Mouse (Mus musculus): Measurements from ENCODE around the gene Bmp6.

Gene Bmp6

GRCm38 (mm10) chr13:38353420-38354255 lies 8.7 kb downstream of the Bmp6 start:
- no peak for DNase-seq (ENCODE audit: low spot score)

GRCm38 (mm10) chr13:38354284-38354683 lies 9.4 kb downstream of the Bmp6 start:
- no peak for DNase-seq (ENCODE audit: low spot score)

GRCm38 (mm10) chr13:38359045-38359444 lies 14.1 kb downstream of the Bmp6 start:
- DNase-seq (ENCODE audit: low spot score): no peak

GRCm38 (mm10) chr13:38362751-38363150 lies 17.8 kb downstream of the Bmp6 start:
- no peak for DNase-seq (ENCODE audit: low spot score)

GRCm38 (mm10) chr13:38363869-38364268 lies 19.0 kb downstream of the Bmp6 start:
- DNase-seq (ENCODE audit: low spot score): no peak

- DNase-seq (ENCODE audit: low spot score): no peak
These were observed 24.7 kb downstream of the Bmp6 start for GRCm38 (mm10) chr13:38369624-38370023.

GRCm38 (mm10) chr13:38376071-38376470 lies 31.2 kb downstream of the Bmp6 start:
- no peak for DNase-seq (ENCODE audit: low spot score)

GRCm38 (mm10) chr13:38377355-38377754 lies 32.4 kb downstream of the Bmp6 start:
- peak; percentile 27 for DNase-seq (ENCODE audit: low spot score)

- DNase-seq (ENCODE audit: low spot score): no peak
These were observed 34.9 kb downstream of the Bmp6 start for GRCm38 (mm10) chr13:38379806-38380205.

GRCm38 (mm10) chr13:38386035-38386559 lies 41.2 kb downstream of the Bmp6 start:
- DNase-seq (ENCODE audit: low spot score): no peak

- DNase-seq (ENCODE audit: low spot score): no peak
These were observed 42.6 kb downstream of the Bmp6 start for GRCm38 (mm10) chr13:38387453-38388040.

GRCm38 (mm10) chr13:38393444-38393843 lies 48.5 kb downstream of the Bmp6 start:
- no peak for DNase-seq (ENCODE audit: low spot score)

- no peak for DNase-seq (ENCODE audit: low spot score)
These were observed 50.1 kb downstream of the Bmp6 start for GRCm38 (mm10) chr13:38395026-38395425.

- no peak for DNase-seq (ENCODE audit: low spot score)
These were observed 52.2 kb downstream of the Bmp6 start for GRCm38 (mm10) chr13:38397007-38397545.

GRCm38 (mm10) chr13:38398658-38399057 lies 53.8 kb downstream of the Bmp6 start:
- DNase-seq (ENCODE audit: low spot score): no peak

GRCm38 (mm10) chr13:38400662-38401061 lies 55.8 kb downstream of the Bmp6 start:
- DNase-seq (ENCODE audit: low spot score): no peak

- DNase-seq (ENCODE audit: low spot score): no peak
These were observed 62.9 kb downstream of the Bmp6 start for GRCm38 (mm10) chr13:38407611-38408315.

GRCm38 (mm10) chr13:38408636-38409035 lies 63.7 kb downstream of the Bmp6 start:
- no peak for DNase-seq (ENCODE audit: low spot score)

- peak; percentile 86 for DNase-seq (ENCODE audit: low spot score)
These were observed 65.5 kb downstream of the Bmp6 start for GRCm38 (mm10) chr13:38410322-38410865.

GRCm38 (mm10) chr13:38419781-38420180 lies 74.9 kb downstream of the Bmp6 start:
- no peak for DNase-seq (ENCODE audit: low spot score)

- DNase-seq (ENCODE audit: low spot score): peak; percentile 11
These were observed 77.6 kb downstream of the Bmp6 start for GRCm38 (mm10) chr13:38422491-38422890.

GRCm38 (mm10) chr13:38425294-38425693 lies 80.4 kb downstream of the Bmp6 start:
- DNase-seq (ENCODE audit: low spot score): no peak
